Mouse (Mus musculus) cerebellum, adult 2 months (tissue): Measurements from ENCODE around the gene Kcnh1.

Source experiments
- CTCF ChIP-seq: fragments of 200-500 bp; IDR thresholded peaks from 2 replicates; pipeline ENCODE4 v1.5.1; 2011; ENCODE audit warnings: low read depth, mild to moderate bottlenecking, control low read depth, low read length, moderate library complexity, borderline replicate concordance; ENCODE audit not compliant: insufficient read depth
- POLR2A ChIP-seq: fragments of 200-500 bp; IDR thresholded peaks from 2 replicates; pipeline ENCODE4 v1.6.1; 2011; ENCODE audit warnings: low read length, control low read depth, borderline replicate concordance; ENCODE audit not compliant: insufficient read depth

DNA sequence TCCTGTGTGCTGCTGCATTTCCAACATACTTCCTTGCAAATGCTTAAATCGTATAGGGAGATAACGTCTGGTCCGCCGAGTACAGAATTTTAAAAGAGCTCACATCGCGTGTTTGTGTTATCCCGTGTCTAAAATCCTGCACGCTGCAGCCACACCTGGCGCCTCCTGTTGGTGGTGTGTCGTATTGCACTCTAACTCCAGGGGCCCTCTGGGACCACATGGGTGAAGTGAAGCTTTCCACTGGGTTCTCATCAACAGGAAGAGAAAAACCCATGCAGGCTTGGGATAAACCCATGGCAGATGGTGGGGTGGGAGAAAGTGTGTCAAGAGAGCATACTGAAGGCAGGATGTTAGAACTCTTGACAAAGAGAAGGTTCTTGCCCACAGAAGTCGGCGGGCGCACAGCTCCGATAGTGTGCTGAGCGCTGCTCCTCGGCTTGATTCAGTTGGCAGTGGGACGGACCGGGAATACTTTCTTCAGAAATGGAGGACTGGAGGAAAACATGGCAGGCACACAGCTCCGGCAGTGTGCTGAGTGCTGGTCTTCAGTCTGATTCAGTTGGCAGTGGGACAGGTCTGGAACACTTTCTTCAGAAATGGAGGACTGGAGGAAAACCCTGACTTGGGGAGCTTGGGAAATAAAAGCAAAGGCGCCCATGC lies 253.6 kb downstream of the Kcnh1 start:
- TF ChIP-seq POLR2A (no peak), CTCF (peak; percentile 60; the same call in 1 of the 2 replicates)
